Mouse (Mus musculus): ENCODE data around the gene Ttll13. TPM values are rescaled to one million over a fixed set of nuclear protein-coding genes. Genes with fewer than 3 reads are reported as not detected.
A peak's percentile ranks its signal among the peaks of the same experiment; 100 is the strongest.

Ttll13 gene
- total RNA-seq (2021): 1 to 10 TPM; 1.9 to 3.0 TPM
- long read RNA-seq, experiment 1, partial matches to known transcripts: 0 of 2 reads
- long read RNA-seq, experiment 1, other reads (novel, unspliced or antisense): 2 of 2 reads
- long read RNA-seq, experiment 2, partial matches to known transcripts: 0 of 1 reads
- long read RNA-seq, experiment 2, other reads (novel, unspliced or antisense): 1 of 1 reads

- peak; percentile 95 for DNase-seq (ENCODE audit: low spot score in 2 of 2)
Measured at GRCm38 (mm10) chr7:80246148-80246721, at the start of gene Ttll13. Gene Ttll13, plus strand, starts transcription at chr7:80246376.

GRCm38 (mm10) chr7:80197371-80197770 lies 48.8 kb upstream of the Ttll13 start:
- no peak for DNase-seq (ENCODE audit: low spot score in 2 of 2)

GRCm38 (mm10) chr7:80197941-80198778 lies 48.0 kb upstream of the Ttll13 start:
- peak; percentile 67 to 85 for DNase-seq (ENCODE audit: low spot score in 2 of 2)

DNA sequence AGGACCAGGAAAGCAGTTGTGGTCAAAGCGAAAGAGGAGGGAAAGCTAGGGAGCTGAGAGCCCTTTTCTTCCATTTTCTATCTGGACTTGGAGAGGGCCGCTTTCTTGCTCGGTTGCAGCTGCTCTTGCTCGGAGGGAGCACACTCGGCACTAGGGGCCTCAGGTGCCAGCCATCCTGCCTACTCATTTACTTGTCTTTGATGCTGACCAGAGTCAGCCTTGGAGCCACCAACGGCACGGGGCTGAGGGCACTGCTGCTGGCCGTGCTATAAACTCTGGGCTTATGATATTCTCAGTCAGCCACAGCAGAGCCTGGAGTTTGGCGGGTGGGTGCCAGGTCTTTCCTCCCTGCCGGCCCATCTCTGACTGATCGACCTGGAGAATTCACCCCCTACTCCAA lies 47.3 kb upstream of the Ttll13 start:
- no peak for DNase-seq (ENCODE audit: low spot score in 2 of 2)

DNA sequence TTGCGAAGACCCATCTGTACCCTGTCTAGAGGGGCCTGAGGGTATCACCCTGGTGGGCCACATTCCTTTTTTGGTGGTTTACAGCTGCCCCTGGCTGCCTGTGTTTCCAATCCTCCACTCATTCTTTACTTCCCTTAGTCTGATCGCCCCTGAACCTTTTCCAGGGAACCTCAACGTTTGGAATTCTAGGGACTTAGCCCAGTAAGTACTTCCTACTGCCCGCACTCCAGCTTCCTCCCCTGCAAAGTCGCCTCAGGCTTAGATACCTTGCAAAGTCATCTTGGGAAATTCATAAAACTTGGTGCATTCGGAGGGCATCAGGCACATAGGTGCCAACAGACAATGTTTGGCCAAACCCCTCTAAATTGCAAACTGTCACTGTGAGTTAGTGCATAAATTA lies 46.9 kb upstream of the Ttll13 start:
- DNase-seq (ENCODE audit: low spot score in 2 of 2): no peak

DNA sequence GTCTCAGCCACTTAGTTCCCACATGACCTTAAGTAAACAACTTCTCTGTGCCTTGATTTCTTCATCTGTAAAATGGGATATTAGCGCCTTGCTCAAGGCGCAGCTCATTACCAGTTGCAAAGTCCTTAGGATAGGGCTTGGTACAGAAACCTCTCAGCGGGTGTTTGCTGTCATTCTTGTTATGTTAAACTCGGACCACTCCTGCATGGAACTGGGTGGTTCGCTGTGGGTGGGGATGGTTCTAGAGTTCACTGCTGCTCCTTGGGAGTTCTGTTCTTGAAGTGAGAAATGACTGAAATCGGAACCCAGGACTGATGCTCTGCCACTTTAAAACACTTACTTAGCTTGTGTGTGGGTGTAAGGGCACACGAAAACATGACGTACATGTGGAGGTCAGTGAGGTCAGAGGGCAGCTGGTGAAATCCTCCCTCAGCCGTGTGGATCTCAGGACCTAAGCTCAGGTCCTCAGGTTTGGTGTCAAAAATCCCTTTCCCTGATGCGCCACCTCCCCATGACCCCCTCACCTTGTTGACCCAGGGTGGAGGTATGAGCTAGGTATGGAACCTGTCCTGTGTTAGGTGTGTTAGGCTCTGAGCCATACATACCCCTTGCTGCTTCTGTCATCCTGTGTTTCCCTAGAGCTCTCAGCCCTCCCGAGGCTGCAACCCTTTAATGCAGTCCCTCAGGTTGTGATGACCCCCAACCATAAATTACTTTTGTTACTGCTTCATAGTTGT lies 46.2 kb upstream of the Ttll13 start:
- no peak for DNase-seq (ENCODE audit: low spot score in 2 of 2)

- no peak for DNase-seq (ENCODE audit: low spot score in 2 of 2)
Measured at GRCm38 (mm10) chr7:80200588-80200945, 45.6 kb upstream of the Ttll13 start.

DNA sequence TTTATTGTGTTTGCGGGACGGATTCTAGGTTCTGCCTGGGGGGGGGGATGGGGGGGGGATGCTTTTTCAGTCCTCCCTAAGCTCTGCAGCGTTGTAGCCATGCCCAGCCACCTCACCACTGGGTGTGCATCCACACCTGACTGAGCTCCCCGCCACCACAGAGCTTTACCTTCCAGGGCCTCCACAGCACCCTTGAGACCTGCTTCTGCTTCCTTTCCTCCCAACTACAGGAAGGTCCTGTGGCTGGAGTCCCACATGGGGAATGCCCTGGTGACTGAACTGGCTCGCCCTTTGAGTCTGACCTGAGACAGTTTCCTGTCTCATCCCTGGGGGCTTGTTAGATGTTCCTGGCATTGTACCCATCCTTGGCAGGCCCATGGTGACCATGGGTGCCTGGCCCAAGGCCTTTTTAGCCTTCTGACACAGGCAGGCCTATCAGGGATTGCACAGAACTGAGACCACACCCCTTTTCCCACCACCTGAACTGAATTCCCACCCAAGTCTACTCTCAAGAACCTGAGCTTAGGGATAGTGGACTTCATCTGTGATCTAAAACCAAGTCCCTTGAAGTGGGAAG lies 45.1 kb upstream of the Ttll13 start:
- DNase-seq (ENCODE audit: low spot score in 2 of 2): no peak

DNA sequence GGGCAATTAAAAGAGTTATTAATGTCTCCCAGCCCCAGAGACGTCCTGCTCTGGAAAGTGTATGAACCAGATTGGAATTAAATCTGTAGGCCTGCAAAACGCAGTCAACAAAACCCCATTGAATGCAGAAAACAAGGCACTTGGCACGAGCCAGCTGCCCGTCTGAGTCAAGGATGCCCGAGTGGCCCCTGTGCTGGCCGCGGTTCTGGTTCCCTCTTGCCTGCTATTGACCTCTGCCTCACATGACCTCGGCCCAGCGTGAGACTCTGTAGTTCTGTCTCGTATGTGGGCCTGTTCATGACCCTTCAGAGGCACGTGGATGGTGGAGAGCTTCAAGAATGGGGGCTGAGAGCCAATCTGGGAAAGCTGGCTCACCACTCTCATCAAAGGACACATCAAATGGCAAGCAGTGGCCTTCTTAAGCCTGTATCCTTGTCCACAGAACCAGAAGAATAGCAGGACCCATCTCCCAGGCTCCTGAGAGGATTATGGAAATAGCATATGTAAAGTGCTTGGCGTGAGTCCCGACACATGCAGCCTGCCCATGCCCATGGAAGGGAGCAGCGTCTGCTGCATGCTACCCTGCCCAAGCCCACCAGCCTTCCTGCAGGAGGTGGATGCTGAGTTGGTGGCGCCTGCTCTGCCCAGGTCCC lies 44.2 kb upstream of the Ttll13 start:
- no peak for DNase-seq (ENCODE audit: low spot score in 2 of 2)

DNA sequence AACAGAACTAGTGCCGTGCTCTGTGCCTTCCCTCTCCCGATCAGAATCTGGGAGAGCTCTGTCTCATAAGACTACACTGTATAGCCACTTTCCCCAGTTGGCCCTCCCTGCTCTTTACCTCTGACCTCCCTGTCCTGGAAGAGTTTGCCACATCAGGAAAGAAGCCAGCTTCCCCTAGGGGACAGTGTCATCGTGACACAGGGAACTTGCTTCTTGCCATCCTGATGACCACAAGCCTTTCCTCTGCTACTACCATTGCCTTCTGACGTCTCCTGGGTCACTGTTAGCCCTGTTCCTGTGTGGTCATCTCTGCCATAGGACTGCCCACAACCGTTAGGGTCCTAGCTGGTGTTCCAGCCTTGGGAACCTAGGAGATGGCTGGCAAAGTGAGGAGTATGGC lies 43.2 kb upstream of the Ttll13 start:
- no peak for DNase-seq (ENCODE audit: low spot score in 2 of 2)

- DNase-seq (ENCODE audit: low spot score in 2 of 2): no peak
Measured at GRCm38 (mm10) chr7:80203638-80204096, 42.5 kb upstream of the Ttll13 start.

GRCm38 (mm10) chr7:80204362-80204761 lies 41.8 kb upstream of the Ttll13 start:
- no peak for DNase-seq (ENCODE audit: low spot score in 2 of 2)

DNA sequence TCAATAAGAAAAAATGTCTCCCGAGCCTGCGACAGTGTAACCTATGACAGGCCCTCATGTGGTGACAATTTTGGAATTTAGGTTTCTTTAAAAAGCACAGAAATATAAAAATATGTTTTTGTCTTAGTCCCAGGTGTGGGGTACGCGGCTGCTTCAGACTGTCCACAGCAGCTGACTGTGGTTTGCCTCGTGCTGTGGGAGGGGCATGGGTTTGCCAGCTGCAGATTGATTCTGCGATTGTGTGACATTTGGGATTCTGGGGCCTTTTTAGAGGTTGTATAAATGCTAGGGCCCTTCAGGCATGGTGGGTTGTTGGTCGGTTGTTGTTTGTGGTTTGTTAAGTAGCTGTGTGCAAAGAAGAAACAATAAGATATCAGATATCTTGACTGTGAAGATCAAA lies 41.2 kb upstream of the Ttll13 start:
- no peak for DNase-seq (ENCODE audit: low spot score in 2 of 2)

- DNase-seq (ENCODE audit: low spot score in 2 of 2): no peak
Measured at GRCm38 (mm10) chr7:80205705-80206589, 40.2 kb upstream of the Ttll13 start.

DNA sequence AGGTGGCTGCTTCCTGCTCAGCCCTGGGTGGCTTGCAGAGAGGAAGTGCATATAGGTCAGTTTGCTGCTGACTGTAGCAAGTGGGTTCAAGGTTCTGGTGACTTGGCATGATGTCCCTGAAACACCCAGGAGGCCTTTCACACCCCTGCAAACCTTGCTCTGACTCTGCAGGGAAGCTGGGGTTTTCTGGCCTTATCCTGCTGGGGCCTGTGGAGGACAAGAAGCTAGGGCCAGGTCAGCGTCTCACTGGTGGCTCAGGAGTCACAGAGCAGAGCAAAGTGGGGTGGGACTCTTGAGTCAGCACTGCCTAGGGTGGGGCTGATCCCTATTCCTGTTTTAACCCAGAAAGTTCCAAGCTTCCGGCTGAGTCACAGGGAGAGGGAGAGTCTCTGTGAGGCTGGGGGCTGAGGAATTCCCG lies 38.9 kb upstream of the Ttll13 start:
- DNase-seq (ENCODE audit: low spot score in 2 of 2): no peak

DNA sequence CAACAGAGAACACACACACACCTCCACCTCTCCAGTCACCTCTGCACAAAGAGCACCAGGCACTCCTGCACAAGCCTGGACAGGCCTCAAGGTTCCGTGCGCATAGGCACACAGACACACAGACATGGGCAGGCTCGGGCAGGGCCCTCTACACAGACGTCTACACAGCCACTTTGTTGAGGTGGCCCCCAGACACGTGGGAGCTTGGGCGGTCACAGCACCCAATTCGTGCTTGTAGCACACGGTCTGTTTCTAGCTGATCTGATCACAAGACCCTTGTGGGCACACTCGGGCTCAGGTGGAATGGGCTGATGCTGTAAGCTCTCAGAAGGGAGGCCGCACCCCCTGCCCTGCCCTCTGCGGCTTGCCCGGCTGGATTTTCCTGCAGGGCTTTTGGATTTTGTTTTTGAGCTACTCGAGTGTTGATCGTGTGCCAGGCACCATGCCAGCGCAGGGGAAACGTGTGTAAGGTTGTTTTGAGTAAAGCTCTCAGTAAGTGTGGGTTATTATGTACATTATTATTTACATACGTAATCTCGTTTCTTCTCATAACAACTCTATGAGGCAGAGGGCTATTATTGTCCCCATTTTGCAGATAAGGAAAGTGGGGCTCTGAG lies 38.0 kb upstream of the Ttll13 start:
- DNase-seq (ENCODE audit: low spot score in 2 of 2): no peak

DNA sequence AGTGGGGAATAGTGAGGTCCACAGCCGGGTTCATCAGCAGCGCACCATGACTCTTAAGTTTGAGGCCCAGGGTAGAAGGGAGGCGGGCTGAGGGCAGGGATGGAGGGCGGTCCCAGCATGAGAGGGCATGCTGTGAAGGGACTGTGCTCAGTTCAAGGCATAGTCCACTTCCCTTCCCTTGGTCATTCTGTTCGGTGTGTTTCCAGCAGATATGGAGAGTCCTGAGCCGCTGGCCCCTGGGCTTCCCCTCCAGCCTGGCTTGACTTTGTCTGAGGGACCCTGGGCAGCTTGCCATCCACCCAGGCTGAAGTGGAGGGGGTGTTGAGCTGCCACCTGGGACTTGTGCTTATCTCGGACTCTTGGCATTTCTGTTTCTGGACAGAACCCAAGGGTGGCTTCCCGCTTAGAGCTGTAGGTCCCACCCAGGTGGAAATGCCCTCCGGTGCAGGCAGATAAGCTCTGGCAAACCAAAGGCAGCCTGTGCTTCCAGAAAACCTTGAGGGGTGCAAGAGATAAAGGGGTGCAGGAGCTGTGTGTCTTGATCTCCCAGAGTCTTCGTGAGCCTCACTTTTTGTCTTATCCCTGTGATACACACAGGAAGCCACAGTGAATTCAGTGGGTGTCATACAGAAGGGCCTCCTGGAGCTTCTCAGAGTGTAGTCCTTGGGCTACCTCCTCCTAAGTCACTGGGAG lies 37.3 kb upstream of the Ttll13 start:
- DNase-seq (ENCODE audit: low spot score in 2 of 2): no peak

DNA sequence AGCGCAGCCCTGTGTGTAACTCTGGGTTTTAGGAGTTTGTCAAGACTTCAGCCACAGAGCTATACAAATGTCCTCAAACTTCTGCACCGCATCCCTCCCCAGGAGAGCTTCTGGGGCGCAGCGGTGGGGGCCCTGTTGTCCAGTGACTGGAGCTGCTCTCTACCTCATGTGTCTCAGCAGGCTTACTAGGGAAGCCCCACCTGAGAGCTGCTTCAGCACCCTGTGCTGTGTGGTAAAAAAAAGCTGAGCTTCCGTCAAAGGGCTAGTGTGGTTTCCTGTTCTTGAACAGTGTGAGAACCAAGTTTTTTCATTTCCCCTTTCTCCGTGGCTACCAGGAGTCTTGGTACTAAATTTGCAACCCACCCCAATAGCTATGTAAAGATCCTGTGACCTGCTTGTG lies 36.5 kb upstream of the Ttll13 start:
- DNase-seq (ENCODE audit: low spot score in 2 of 2): no peak

- DNase-seq (ENCODE audit: low spot score in 2 of 2): no peak
Measured at GRCm38 (mm10) chr7:80210982-80211381, 35.2 kb upstream of the Ttll13 start.

Data from left cerebral cortex, adult 18-20 months (tissue).